Mouse (Mus musculus) erythroblast, embryonic 14.5 days (primary cell): ENCODE data around the gene 2210016F16Rik.

Experiments used
- GATA1 ChIP-seq: IDR thresholded peaks from 2 replicates; pipeline ENCODE4 v1.6.1; 2012; ENCODE audit warnings: low read length, inconsistent platforms, mixed read lengths
- TAL1 ChIP-seq: IDR thresholded peaks from 3 replicates; pipeline ENCODE4 v1.6.1; 2012; ENCODE audit warnings: low read length, inconsistent platforms, mixed read lengths

DNA sequence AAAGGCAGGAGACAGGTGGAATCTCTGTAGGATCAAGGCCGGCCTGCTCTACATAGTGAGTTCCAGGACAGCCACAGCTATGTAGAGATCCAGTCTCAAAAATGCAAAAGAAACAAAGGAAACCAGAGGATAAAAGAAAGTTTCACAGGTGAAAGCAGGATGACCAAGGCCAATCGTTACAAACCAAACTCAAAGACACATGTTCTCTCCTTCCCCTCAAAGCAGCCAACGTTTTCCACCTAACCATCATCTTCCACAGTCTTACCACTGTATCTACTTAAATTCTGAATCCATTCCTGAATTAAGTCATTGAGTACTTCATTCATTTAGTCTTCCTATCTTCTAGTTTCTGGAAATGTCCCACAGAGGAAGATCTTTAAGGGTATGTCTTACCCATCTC lies 3.4 kb upstream of the 2210016F16Rik start:
- no peak for TF ChIP-seq GATA1
- no peak for TF ChIP-seq TAL1
